Mouse (Mus musculus) bone marrow, adult 2 months (tissue): Measurements from ENCODE around the gene Tfap4.

ENCODE experiments used
- CTCF ChIP-seq: fragments of 200-500 bp; IDR thresholded peaks from 2 replicates; pipeline ENCODE4 v1.5.1; 2011; ENCODE audit warnings: low read length, control low read depth; ENCODE audit not compliant: control insufficient read depth, insufficient read depth
- POLR2A ChIP-seq: fragments of 200-500 bp; IDR thresholded peaks from 2 replicates; pipeline ENCODE4 v1.6.1; 2011; ENCODE audit warnings: low read depth, mild to moderate bottlenecking, control low read depth, low read length, borderline replicate concordance; ENCODE audit not compliant: control insufficient read depth

- TF ChIP-seq CTCF (no peak), POLR2A (no peak)
Measured at GRCm38 (mm10) chr16:4596141-4596728, 36.6 kb upstream of the Tfap4 start.
